Mouse (Mus musculus) brain, embryonic 14.5 days (tissue): ENCODE results near the gene Tbc1d8. TPM values are rescaled to one million over a fixed set of nuclear protein-coding genes. Genes with fewer than 3 reads are reported as not detected.

ENCODE experiments used
- DNase-seq: peaks from one replicate; pipeline ENCODE4 v3.0.0-alpha.2; 2011; ENCODE audit warnings: low read depth
- CTCF ChIP-seq: fragments of 200-500 bp; IDR thresholded peaks from 2 replicates; pipeline ENCODE4 v1.5.1; 2012; ENCODE audit warnings: inconsistent platforms, mild to moderate bottlenecking, moderate library complexity, borderline replicate concordance; ENCODE audit not compliant: insufficient read depth, insufficient read length; ENCODE audit errors: extremely low read depth
- POLR2A ChIP-seq: fragments of 200-500 bp; IDR thresholded peaks from 2 replicates; pipeline ENCODE4 v1.6.1; 2012; ENCODE audit warnings: mild to moderate bottlenecking, inconsistent platforms, borderline replicate concordance; ENCODE audit not compliant: poor library complexity, insufficient read depth, insufficient read length, severe bottlenecking; ENCODE audit errors: extremely low read depth
- polyA plus RNA-seq: library from polyadenylated mRNA; depleted of rRNA; stranded (reverse); fragments of >200 nt; gene quantifications from 2 replicates; pipeline ENCODE4 v1.2.3, GENCODE M21; 2012

Tbc1d8 gene
- polyA plus RNA-seq, 1 experiment = 12.6 TPM

GRCm38 (mm10) chr1:39438629-39439028, 39.9 kb downstream of the Tbc1d8 start:
- no peak for DNase-seq
- TF ChIP-seq CTCF (no peak), POLR2A (no peak)

GRCm38 (mm10) chr1:39434264-39434663, 44.3 kb downstream of the Tbc1d8 start:
- TF ChIP-seq POLR2A (no peak), CTCF (no peak)
- no peak for DNase-seq

GRCm38 (mm10) chr1:39430020-39430419, 48.5 kb downstream of the Tbc1d8 start:
- no peak for TF ChIP-seq POLR2A
- DNase-seq = no peak

GRCm38 (mm10) chr1:39429015-39429414, 49.5 kb downstream of the Tbc1d8 start:
- no peak for DNase-seq
- no peak for TF ChIP-seq CTCF
- no peak for TF ChIP-seq POLR2A

GRCm38 (mm10) chr1:39428280-39428679, 50.3 kb downstream of the Tbc1d8 start:
- TF ChIP-seq CTCF (no peak), POLR2A (no peak)
- no peak for DNase-seq

GRCm38 (mm10) chr1:39425497-39425896, 53.1 kb downstream of the Tbc1d8 start:
- no peak for DNase-seq
- TF ChIP-seq POLR2A = no peak
- no peak for TF ChIP-seq CTCF

GRCm38 (mm10) chr1:39420987-39421386, 57.6 kb downstream of the Tbc1d8 start:
- TF ChIP-seq POLR2A (no peak), CTCF (no peak)
- no peak for DNase-seq

- DNase-seq = no peak
- TF ChIP-seq POLR2A (no peak), CTCF (no peak)
Measured at GRCm38 (mm10) chr1:39418852-39419251, 59.7 kb downstream of the Tbc1d8 start.

GRCm38 (mm10) chr1:39417817-39418216, 60.7 kb downstream of the Tbc1d8 start:
- DNase-seq = peak; percentile 52

GRCm38 (mm10) chr1:39410085-39410821, 68.3 kb downstream of the Tbc1d8 start:
- DNase-seq = peak; percentile 11

More at GRCm38 (mm10) chr1:39417817-39418216, 60.7 kb downstream of the Tbc1d8 start:
- TF ChIP-seq CTCF (no peak), POLR2A (no peak)

GRCm38 (mm10) chr1:39408668-39409067, 69.9 kb downstream of the Tbc1d8 start:
- TF ChIP-seq POLR2A (no peak), CTCF (no peak)
- peak; percentile 4 for DNase-seq

More at GRCm38 (mm10) chr1:39410085-39410821, 68.3 kb downstream of the Tbc1d8 start:
- no peak for TF ChIP-seq POLR2A
- no peak for TF ChIP-seq CTCF

- no peak for DNase-seq
Measured at GRCm38 (mm10) chr1:39408123-39408522, 70.4 kb downstream of the Tbc1d8 start.

More at GRCm38 (mm10) chr1:39408123-39408522, 70.4 kb downstream of the Tbc1d8 start:
- TF ChIP-seq POLR2A (no peak), CTCF (no peak)
